ENCODE assay signal across 28 mouse cellular contexts in genomic region chr1:21230376-21230775, GRCm38 (mm10). TPM values are rescaled to one million over a fixed set of nuclear protein-coding genes. Genes with fewer than 3 reads are reported as not detected.
A peak's percentile ranks its signal among the peaks of the same experiment; 100 is the strongest.
DNase-seq lines count a peak whose midpoint lies in the region; ATAC-seq and TF ChIP-seq lines count a peak whose summit lies in the region.
"Had no signal": no experiment of that assay in that cellular context is flagged by ENCODE, and none has a peak within 500 bp of the region (broad histone marks: within the 10 kb centered on the region; RNA-seq: fewer than 3 reads in every experiment).

No protein-coding gene starts in this region.

- H3K9ac ChIP-seq in liver, adult 2 months (ENCODE audit: low read depth, low read length) = no peak overlapping the region
- no peak overlapping the region for H3K9ac ChIP-seq in liver, embryonic 12.5 days
- H3K9ac ChIP-seq: embryonic facial prominence, embryonic 13.5 days; embryonic facial prominence, embryonic 15.5 days; forebrain, embryonic 12.5 days had no signal

- peaks cover 31% of the 10 kb centered on the region for H3K4me1 ChIP-seq in liver, adult 2 months (ENCODE audit: control insufficient read depth, insufficient read depth, low read length)
- no peaks in the 10 kb centered on the region for H3K4me1 ChIP-seq in liver, embryonic 12.5 days
- H3K4me1 ChIP-seq in small intestine, adult 2 months (ENCODE audit: control insufficient read depth, insufficient read depth, insufficient read length, low read length) = peaks cover 21% of the 10 kb centered on the region; the same call in 1 of the 2 replicates

- H3K79me2 ChIP-seq in liver, adult 2 months (ENCODE audit: control insufficient read depth, insufficient read depth, low read length) = no peaks in the 10 kb centered on the region

- no peak for TF ChIP-seq CTCF in liver, adult 2 months (IDR thresholded peaks at IDR 0.05; ENCODE audit: low read depth, low read length)
- TF ChIP-seq CTCF in small intestine, adult 2 months (IDR thresholded peaks at IDR 0.05; ENCODE audit: extremely low read depth, insufficient read length, insufficient replicate concordance, low read depth, low read length) = no peak

- H3K36me3 ChIP-seq in liver, adult 2 months (ENCODE audit: control insufficient read depth, insufficient read depth, low read length) = no peaks in the 10 kb centered on the region
- no peaks in the 10 kb centered on the region for H3K36me3 ChIP-seq in liver, embryonic 12.5 days
- H3K36me3 ChIP-seq in small intestine, adult 2 months (ENCODE audit: control insufficient read depth, insufficient read depth, low read length) = 0 out of 2 replicates have a peak, but pooled peaks cover 2% of the 10 kb centered on the region
- H3K36me3 ChIP-seq: embryonic facial prominence, embryonic 13.5 days; embryonic facial prominence, embryonic 15.5 days; forebrain, embryonic 12.5 days had no signal

- WGBS in liver, adult 2 months = 64% methylated on average over 2 of the region's 2 CpGs
- 66% methylated on average over 2 of the region's 2 CpGs for WGBS in liver, embryonic 12.5 days (ENCODE audit: insufficient replicate concordance)
- WGBS in small intestine, adult 2 months = 84% methylated on average over 2 of the region's 2 CpGs

- H3K4me2 ChIP-seq in liver, embryonic 12.5 days = no peak overlapping the region
- H3K4me2 ChIP-seq: embryonic facial prominence, embryonic 13.5 days; embryonic facial prominence, embryonic 15.5 days; forebrain, embryonic 12.5 days had no signal

- intact Hi-C loops in heart, postnatal 14 days (cut with DNase I) = no loop called here

- no peak for ATAC-seq in liver, embryonic 12.5 days
- ATAC-seq in megakaryocyte-erythroid progenitor cell, adult 5-6 weeks (replicated peaks; ENCODE audit: low FRiP score, low TSS enrichment, poor library complexity, severe bottlenecking) = no peak
- ATAC-seq: CD4-positive, CD25-positive, alpha-beta regulatory T cell, adult 4 months; forebrain, embryonic 14.5 days; forebrain, embryonic 16.5 days had no signal

- no peak for TF ChIP-seq POLR2A in liver, adult 2 months (IDR thresholded peaks at IDR 0.05; ENCODE audit: extremely low read depth, insufficient read depth, low read length)
- TF ChIP-seq POLR2A in small intestine, adult 2 months (IDR thresholded peaks at IDR 0.05; ENCODE audit: low read depth, low read length) = no peak

- no peak overlapping the region for H3K4me3 ChIP-seq in liver, adult 2 months (ENCODE audit: insufficient read depth, low read depth, low read length)
- no peak overlapping the region for H3K4me3 ChIP-seq in liver, embryonic 12.5 days
- H3K4me3 ChIP-seq in small intestine, adult 2 months (ENCODE audit: low read depth, low read length) = no peak overlapping the region
- H3K4me3 ChIP-seq: embryonic facial prominence, embryonic 13.5 days; embryonic facial prominence, embryonic 15.5 days; erythroblast, embryonic 14.5 days; forebrain, embryonic 10.5 days; forebrain, embryonic 12.5 days had no signal

- DNase-seq in heart, adult 11 months = peak; percentile 67
- DNase-seq in heart, postnatal 14 days = no peak
- DNase-seq in liver, adult 2 months (ENCODE audit: extremely low read depth, low read depth, low spot score) = peak; percentile 55
- DNase-seq: adrenal gland, adult 2 months; adrenal gland, postnatal 10 days; adrenal gland, postnatal 25 days; B cell, adult 2 months; cerebellum, adult 11 months; cerebellum, adult 18-20 months; cerebellum, adult 8-10 months; cerebellum, adult 9-11 months; cerebellum, postnatal 14 days; cerebellum, postnatal 36 days; embryo, embryonic 11 days had no signal

- H3K27ac ChIP-seq in liver, adult 2 months (replicated peaks; ENCODE audit: insufficient read depth, low read depth, low read length) = peak overlapping the region; percentile 86
- H3K27ac ChIP-seq in liver, embryonic 12.5 days = no peak overlapping the region
- H3K27ac ChIP-seq in small intestine, adult 2 months (ENCODE audit: insufficient read depth, low read depth, low read length) = peak overlapping the region; percentile 54; the same call in 1 of the 2 replicates
- H3K27ac ChIP-seq: embryonic facial prominence, embryonic 13.5 days; forebrain, embryonic 10.5 days; forebrain, embryonic 12.5 days had no signal

- no peaks in the 10 kb centered on the region for H3K9me3 ChIP-seq in liver, embryonic 12.5 days (replicated peaks)
- H3K9me3 ChIP-seq: embryonic facial prominence, embryonic 13.5 days; embryonic facial prominence, embryonic 15.5 days; forebrain, embryonic 10.5 days; forebrain, embryonic 12.5 days had no signal

- H3K27me3 ChIP-seq in liver, adult 2 months (ENCODE audit: control insufficient read depth, insufficient read depth, low read length) = no peaks in the 10 kb centered on the region
- H3K27me3 ChIP-seq in liver, embryonic 12.5 days (replicated peaks) = no peaks in the 10 kb centered on the region
- H3K27me3 ChIP-seq in small intestine, adult 2 months (ENCODE audit: control insufficient read depth, insufficient read depth, low read length) = no peaks in the 10 kb centered on the region
- H3K27me3 ChIP-seq: CH12.LX; embryonic facial prominence, embryonic 13.5 days; embryonic facial prominence, embryonic 15.5 days; forebrain, embryonic 12.5 days had no signal

RNA-seq across cellular contexts. Expression of gene Gsta3, which starts 10.0 kb away (rescaled TPM):
- total RNA-seq in heart, postnatal 14 days (2021) = 1 to 10 TPM; 2.9 to 7.6 TPM
- 1,830 and 2,301 TPM in 2 replicates for total RNA-seq in liver, adult 2 months (2014; rRNA removed)
- polyA plus RNA-seq in liver, adult 2 months (2012; rRNA removed) = 586 and 693 TPM in 2 replicates
- 5.4 and 5.6 TPM in 2 replicates for polyA plus RNA-seq in liver, embryonic 12.5 days (2016; fragmentation: Nextera tagmentation; extraction: Ambion mirVana)
- 1.1 and 2.4 TPM in 2 replicates for polyA plus RNA-seq in small intestine, adult 2 months (2012; rRNA removed)
- total RNA-seq in megakaryocyte-erythroid progenitor cell, adult 5-6 weeks (2014; fragmentation: Nextera tagmentation) = not detected in 2 replicates
- not detected in 2 replicates for total RNA-seq in megakaryocyte-erythroid progenitor cell, adult 5-6 weeks (2017)
- total RNA-seq: CH12.LX; common myeloid progenitor, adult 5-6 weeks had no signal
- polyA plus RNA-seq: embryonic facial prominence, embryonic 11.5 days had no signal

RNA-seq across cellular contexts. Expression of gene Tmem14a, which starts 12.0 kb away (rescaled TPM):
- 1 to 10 TPM; 3.0 to 3.2 TPM for total RNA-seq in heart, postnatal 14 days (2021)
- total RNA-seq in liver, adult 2 months (2014; rRNA removed) = 6.2 and 8.1 TPM in 2 replicates
- 3.0 and 3.8 TPM in 2 replicates for polyA plus RNA-seq in liver, adult 2 months (2012; rRNA removed)
- 4.2 and 4.9 TPM in 2 replicates for polyA plus RNA-seq in liver, embryonic 12.5 days (2016; fragmentation: Nextera tagmentation; extraction: Ambion mirVana)
- polyA plus RNA-seq in small intestine, adult 2 months (2012; rRNA removed) = 1.1 and 2.2 TPM in 2 replicates
- 2.4 and 3.4 TPM in 2 replicates for total RNA-seq in megakaryocyte-erythroid progenitor cell, adult 5-6 weeks (2014; fragmentation: Nextera tagmentation)
- total RNA-seq in megakaryocyte-erythroid progenitor cell, adult 5-6 weeks (2017) = 0.65 and 0.85 TPM in 2 replicates
- polyA plus RNA-seq: erythroblast, embryonic 14.5 days had no signal

Comparison
In these comparisons a context has a peak if more than half of its experiments do, and no peak if none do; other contexts are left out.
1. DNase-seq: peak in heart, adult 11 months (single experiment) and liver, adult 2 months (single experiment); none in heart, postnatal 14 days (0 of 2).
2. RNA of gene Gsta3, which starts 10.0 kb away (total RNA-seq): 1,830 to 2,301 TPM in liver, adult 2 months; 2.9 to 7.6 TPM in heart, postnatal 14 days and not detected in megakaryocyte-erythroid progenitor cell, adult 5-6 weeks; every median in the first group is over 100 times any median in the second.